Mouse (Mus musculus) heart, embryonic 13.5 days (tissue): ENCODE data around the gene Olfr1209. TPM values are rescaled to one million over a fixed set of nuclear protein-coding genes. Genes with fewer than 3 reads are reported as not detected.

Experiments
- ATAC-seq: fragments of 200-750 bp; cut with Nextera tagmentation; 2 replicates; pipeline ENCODE4 v1.8.0; 2017; ENCODE audit warnings: moderate TSS enrichment; ENCODE audit not compliant: insufficient number of reproducible peaks, low FRiP score, low TSS enrichment; ENCODE audit errors: extremely low read depth
- H3K27ac ChIP-seq: fragments of 300-500 bp; sonication (generic); replicated peaks from 2 replicates; pipeline ENCODE4 v1.5.1; 2015; ENCODE audit warnings: moderate library complexity, mild to moderate bottlenecking, inconsistent platforms
- H3K27me3 ChIP-seq: fragments of 300-500 bp; sonication (generic); replicated peaks from 2 replicates; pipeline ENCODE4 v1.6.1; 2015; ENCODE audit warnings: mild to moderate bottlenecking, inconsistent platforms
- H3K36me3 ChIP-seq: fragments of 300-500 bp; sonication (generic); 2 replicates; pipeline ENCODE4 v1.6.1; 2015; ENCODE audit warnings: mild to moderate bottlenecking, inconsistent platforms
- H3K4me1 ChIP-seq: fragments of 300-500 bp; sonication (generic); 2 replicates; pipeline ENCODE4 v1.6.1; 2015; ENCODE audit warnings: inconsistent platforms
- H3K4me2 ChIP-seq: fragments of 300-500 bp; sonication (generic); 2 replicates; pipeline ENCODE4 v1.6.1; 2015; ENCODE audit warnings: inconsistent platforms, mild to moderate bottlenecking, moderate library complexity
- H3K4me3 ChIP-seq: fragments of 300-500 bp; sonication (generic); 2 replicates; pipeline ENCODE4 v1.5.1; 2015; ENCODE audit warnings: moderate library complexity, mild to moderate bottlenecking, inconsistent platforms
- H3K9ac ChIP-seq: fragments of 300-500 bp; sonication (generic); 2 replicates; pipeline ENCODE4 v1.6.1; 2015; ENCODE audit warnings: inconsistent platforms, mild to moderate bottlenecking, moderate library complexity
- H3K9me3 ChIP-seq: fragments of 300-500 bp; sonication (generic); 2 replicates; pipeline ENCODE4 v1.6.1; 2016; ENCODE audit warnings: inconsistent platforms
- WGBS: fragments of 180-500 bp; shearing (Covaris S2); methylation state at CpG from one replicate; pipeline ENCODE4 v1.1.7; 2015; ENCODE audit warnings: mixed read lengths; 5-methylcytosine and 5-hydroxymethylcytosine counted together
- polyA plus RNA-seq: library from polyadenylated mRNA; unstranded; fragments of >200 nt; fragmentation: Nextera tagmentation; extraction: Ambion mirVana; gene quantifications from 2 replicates; pipeline ENCODE4 v1.2.1, GENCODE M21; 2015

The Olfr1209 gene
- not detected in 2 replicates for polyA plus RNA-seq

DNA sequence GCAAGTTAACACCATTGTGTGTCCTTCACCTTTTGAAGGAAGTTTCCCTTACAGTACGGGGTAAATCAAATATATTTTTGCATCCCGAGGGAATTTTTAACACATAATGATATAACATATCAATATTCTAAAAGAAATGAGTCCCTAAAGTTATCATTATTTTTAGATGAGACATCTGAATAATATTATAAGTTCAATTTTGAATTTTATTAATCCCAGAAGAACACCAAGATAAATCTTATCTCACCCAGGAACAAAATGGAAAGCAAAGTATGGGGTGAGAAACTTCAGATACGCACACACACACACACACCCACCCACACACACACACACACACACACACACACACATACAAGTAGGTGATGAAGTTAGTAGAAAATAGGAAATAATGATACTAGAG, at the start of gene Olfr1209:
Gene Olfr1209, minus strand, starts transcription at position 101 of the 400 bp plus-strand sequence.
- no peak within 1 kb of the TSS for H3K27ac ChIP-seq
- no peak for ATAC-seq
- H3K4me3 ChIP-seq: no peak within 1 kb of the TSS
- no peak within 1 kb of the TSS for H3K9ac ChIP-seq
- H3K4me2 ChIP-seq: no peak within 1 kb of the TSS
- no peaks in the 10 kb centered on the region for H3K27me3 ChIP-seq
- H3K36me3 ChIP-seq: no peaks in the 10 kb centered on the region
- H3K9me3 ChIP-seq: no peaks in the 10 kb centered on the region
- 73% methylated on average over 3 of the region's 3 CpGs for WGBS
- no peaks in the 10 kb centered on the region for H3K4me1 ChIP-seq

DNA sequence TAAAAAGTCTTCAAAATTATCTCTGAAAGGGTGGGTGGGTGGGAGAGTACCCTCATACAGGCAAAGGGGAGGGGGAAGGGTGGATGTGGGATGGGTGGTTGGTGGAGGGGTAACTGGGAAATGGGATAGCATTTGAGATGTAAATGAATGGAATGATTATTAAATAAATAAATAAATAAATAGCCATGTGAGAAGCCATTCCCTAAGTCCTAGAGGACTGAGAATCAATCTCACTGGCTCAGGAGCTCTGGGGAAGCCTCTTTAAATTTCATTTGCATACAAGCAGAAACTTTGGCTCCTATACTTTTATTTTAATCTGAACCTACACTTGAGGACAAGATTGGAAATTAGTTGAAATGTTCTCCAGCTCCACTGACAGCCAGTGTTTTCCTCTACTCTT, 38.7 kb upstream of the Olfr1209 start, which contains the start of gene Olfr1212:
Gene Olfr1212, plus strand, starts transcription at position 301 of the 400 bp plus-strand sequence.
- no peak for ATAC-seq

DNA sequence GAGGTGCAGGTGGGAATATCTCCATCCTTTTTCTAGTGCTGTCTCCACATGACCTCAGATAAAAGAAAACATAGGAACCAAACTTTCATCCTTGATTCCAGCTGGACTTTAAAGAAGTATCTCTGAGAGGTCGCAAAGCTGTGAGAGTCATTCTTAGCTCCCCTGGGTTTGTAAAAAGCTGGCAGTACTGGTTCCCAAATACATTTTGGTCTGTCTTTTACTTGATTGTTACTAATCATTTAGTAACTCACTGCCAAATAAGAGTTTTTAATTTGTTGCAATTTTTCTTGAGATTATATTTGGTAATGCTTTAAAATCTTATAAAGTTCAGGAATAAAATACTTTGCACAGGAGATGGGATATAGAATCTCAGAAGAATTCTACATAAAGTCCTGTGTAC, 23.1 kb upstream of the Olfr1209 start, which contains the start of gene Olfr1211:
Gene Olfr1211, minus strand, starts transcription at position 101 of the 400 bp plus-strand sequence.
- Histone ChIP-seq H3K4me3 (no peak within 1 kb of the TSS), H3K9ac (no peak within 1 kb of the TSS)
- WGBS: 70% methylated on average over 1 of the region's 1 CpGs

More for the DNA sequence above, 38.7 kb upstream of the Olfr1209 start, which contains the start of gene Olfr1212:
- no peaks in the 10 kb centered on the region for H3K27me3 ChIP-seq
- H3K9ac ChIP-seq: no peak within 1 kb of the TSS
- no peak within 1 kb of the TSS for H3K4me3 ChIP-seq
- no peak within 1 kb of the TSS for H3K27ac ChIP-seq
- no peaks in the 10 kb centered on the region for H3K9me3 ChIP-seq
- no peaks in the 10 kb centered on the region for H3K36me3 ChIP-seq
- H3K4me1 ChIP-seq: no peaks in the 10 kb centered on the region
- H3K4me2 ChIP-seq: no peak within 1 kb of the TSS

DNA sequence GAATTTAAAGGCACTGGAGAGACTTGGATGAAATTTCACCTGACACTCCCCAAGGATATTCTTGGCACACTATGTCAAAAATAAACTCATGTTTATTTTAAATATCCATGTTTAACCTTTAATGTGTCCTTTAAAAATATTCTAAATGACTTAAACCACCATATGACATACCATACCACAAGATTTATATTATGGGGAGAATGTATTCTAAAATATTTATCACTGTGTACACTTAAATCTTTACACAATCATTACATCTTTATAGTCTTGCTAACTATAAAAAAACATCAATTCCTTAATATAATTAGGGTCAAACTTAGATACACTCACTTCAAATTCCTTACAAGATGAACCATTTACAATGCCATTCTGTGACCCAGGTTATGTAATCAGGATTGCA, 12.7 kb downstream of the Olfr1209 start, which contains the start of gene Olfr1208:
Gene Olfr1208, minus strand, starts transcription at position 101 of the 400 bp plus-strand sequence.
- H3K27me3 ChIP-seq: no peaks in the 10 kb centered on the region
- no peak within 1 kb of the TSS for H3K9ac ChIP-seq
- ATAC-seq: no peak
- H3K36me3 ChIP-seq: no peaks in the 10 kb centered on the region
- no peaks in the 10 kb centered on the region for H3K4me1 ChIP-seq
- H3K9me3 ChIP-seq: no peaks in the 10 kb centered on the region
- H3K27ac ChIP-seq: no peak within 1 kb of the TSS
- no peak within 1 kb of the TSS for H3K4me3 ChIP-seq
- no peak within 1 kb of the TSS for H3K4me2 ChIP-seq

More for the DNA sequence above, 23.1 kb upstream of the Olfr1209 start, which contains the start of gene Olfr1211:
- Histone ChIP-seq H3K9me3 (no peaks in the 10 kb centered on the region), H3K36me3 (no peaks in the 10 kb centered on the region), H3K4me2 (no peak within 1 kb of the TSS), H3K27me3 (no peaks in the 10 kb centered on the region), H3K27ac (no peak within 1 kb of the TSS), H3K4me1 (no peaks in the 10 kb centered on the region)
- ATAC-seq: no peak

DNA sequence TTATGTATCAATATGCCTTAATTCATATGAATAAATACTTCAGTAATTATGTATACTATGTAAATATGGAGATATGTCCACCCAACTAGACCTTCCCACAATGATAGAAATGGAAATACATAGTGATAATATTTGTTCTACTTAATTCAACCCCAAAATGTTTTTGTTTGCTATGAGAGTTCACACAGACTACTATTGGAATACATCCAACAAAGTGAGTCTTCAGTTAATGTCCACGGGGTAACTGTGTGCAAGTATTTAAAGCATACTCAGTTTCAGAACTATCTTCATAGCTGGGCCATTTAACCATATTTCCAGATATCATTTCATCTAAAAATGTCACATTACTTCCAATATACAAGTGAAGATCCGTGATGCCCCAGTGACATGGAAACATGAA, 52.0 kb downstream of the Olfr1209 start, which contains the start of gene Olfr1206:
Gene Olfr1206, plus strand, starts transcription at position 301 of the 400 bp plus-strand sequence.
- Histone ChIP-seq H3K27me3 (no peaks in the 10 kb centered on the region), H3K9me3 (no peaks in the 10 kb centered on the region), H3K4me1 (no peaks in the 10 kb centered on the region), H3K4me2 (no peak within 1 kb of the TSS), H3K9ac (no peak within 1 kb of the TSS), H3K27ac (no peak within 1 kb of the TSS), H3K4me3 (no peak within 1 kb of the TSS), H3K36me3 (no peaks in the 10 kb centered on the region)
- WGBS: 67% methylated on average over 2 of the region's 2 CpGs
- no peak for ATAC-seq

Other genes with a start within 250 kb of the Olfr1209 start
- gene Olfr1193, start 239.5 kb downstream of the Olfr1209 start, polyA plus RNA-seq: not detected in 2 replicates
- gene Olfr1195, start 226.0 kb downstream of the Olfr1209 start, polyA plus RNA-seq: not detected in 2 replicates
- not detected in 2 replicates for gene Olfr1196, start 210.6 kb downstream of the Olfr1209 start, polyA plus RNA-seq
- not detected in 2 replicates for gene Olfr1197, start 182.8 kb downstream of the Olfr1209 start, polyA plus RNA-seq
- gene Olfr1198, start 163.8 kb downstream of the Olfr1209 start, polyA plus RNA-seq: not detected in 2 replicates
- gene Olfr1199, start 154.7 kb downstream of the Olfr1209 start, polyA plus RNA-seq: not detected in 2 replicates
- not detected in 2 replicates for gene Olfr1200, start 144.7 kb downstream of the Olfr1209 start, polyA plus RNA-seq
- not detected in 2 replicates for gene Olfr1201, start 122.1 kb downstream of the Olfr1209 start, polyA plus RNA-seq
- not detected in 2 replicates for gene Olfr1202, start 100.7 kb downstream of the Olfr1209 start, polyA plus RNA-seq
- gene Olfr1205, start 85.4 kb downstream of the Olfr1209 start, polyA plus RNA-seq: not detected in 2 replicates
- not detected in 2 replicates for gene Olfr1204, start 65.9 kb downstream of the Olfr1209 start, polyA plus RNA-seq
- not detected in 2 replicates for gene Olfr1206, start 51.9 kb downstream of the Olfr1209 start, polyA plus RNA-seq
- gene Olfr1208, start 12.8 kb downstream of the Olfr1209 start, polyA plus RNA-seq: not detected in 2 replicates
- gene Olfr1211, start 23.0 kb upstream of the Olfr1209 start, polyA plus RNA-seq: not detected in 2 replicates
- gene Olfr1212, start 38.8 kb upstream of the Olfr1209 start, polyA plus RNA-seq: not detected in 2 replicates
- gene Gm13762, start 65.1 kb upstream of the Olfr1209 start, polyA plus RNA-seq: not detected in 2 replicates
- gene Olfr1214, start 77.5 kb upstream of the Olfr1209 start, polyA plus RNA-seq: not detected in 2 replicates
- not detected in 2 replicates for gene Olfr1215, start 91.8 kb upstream of the Olfr1209 start, polyA plus RNA-seq
- not detected in 2 replicates for gene Olfr1216, start 103.2 kb upstream of the Olfr1209 start, polyA plus RNA-seq
- gene Olfr1217, start 116.9 kb upstream of the Olfr1209 start, polyA plus RNA-seq: not detected in 2 replicates
- gene Olfr1218, start 146.0 kb upstream of the Olfr1209 start, polyA plus RNA-seq: not detected in 2 replicates
- not detected in 2 replicates for gene Olfr1219, start 168.4 kb upstream of the Olfr1209 start, polyA plus RNA-seq
- not detected in 2 replicates for gene Olfr1220, start 191.7 kb upstream of the Olfr1209 start, polyA plus RNA-seq
- gene Olfr1221, start 202.1 kb upstream of the Olfr1209 start, polyA plus RNA-seq: not detected in 2 replicates
- not detected in 2 replicates for gene Olfr1222, start 217.9 kb upstream of the Olfr1209 start, polyA plus RNA-seq
- not detected in 2 replicates for gene Olfr1223, start 236.4 kb upstream of the Olfr1209 start, polyA plus RNA-seq
- not detected in 2 replicates for gene Olfr1224-ps1, start 248.9 kb upstream of the Olfr1209 start, polyA plus RNA-seq